Mouse (Mus musculus) liver, embryonic 14.5 days (tissue): ENCODE results near the gene Olfr5.

Experiments used
- CTCF ChIP-seq: IDR thresholded peaks from 2 replicates; pipeline ENCODE4 v1.5.1; 2016; ENCODE audit warnings: antibody characterized with exemption, low read depth, control low read depth
- EP300 ChIP-seq: IDR thresholded peaks from 2 replicates; pipeline ENCODE4 v1.6.1; 2016; ENCODE audit warnings: antibody characterized with exemption, low read depth

DNA sequence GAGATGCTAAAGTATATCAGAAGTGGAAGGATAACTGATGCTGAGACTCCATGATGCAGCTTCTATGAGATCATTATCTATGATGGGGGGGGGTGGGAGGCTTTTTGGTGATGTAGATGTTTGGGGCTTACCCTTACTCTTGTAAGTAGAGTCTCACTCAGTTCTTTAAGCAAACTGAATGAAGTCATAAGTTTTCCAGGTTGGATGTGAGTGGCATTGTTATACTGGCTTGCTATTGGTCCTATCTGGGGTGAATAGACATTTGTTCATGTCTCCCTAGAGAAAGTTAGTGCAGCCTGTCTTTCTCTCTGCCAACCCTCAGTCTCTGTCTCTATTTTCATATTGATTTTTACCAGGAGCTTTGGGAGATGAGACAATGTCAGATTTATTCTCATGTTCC is 30.9 kb downstream of the Olfr5 start, which contains the start of gene Olfr1336:
- TF ChIP-seq CTCF (no peak), EP300 (no peak)
